Mouse (Mus musculus): ENCODE data around the gene Shb. TPM values are rescaled to one million over a fixed set of nuclear protein-coding genes. Genes with fewer than 3 reads are reported as not detected.

Shb gene
- polyA plus RNA-seq, 2 experiments: 5.0 to 8.8 TPM

GRCm38 (mm10) chr4:45471654-45472556 is 60.4 kb downstream of the Shb start:
- H3K9ac ChIP-seq (replicated peaks): no peak overlapping the region
- 61% methylated on average over 11 of the region's 11 CpGs for WGBS (ENCODE audit: insufficient replicate concordance)

GRCm38 (mm10) chr4:45469057-45469456 is 63.2 kb downstream of the Shb start:
- Histone ChIP-seq H3K9ac (replicated peaks) (no peak overlapping the region), H3K27ac (no peak overlapping the region), H3K9me3 (ENCODE audit: control insufficient read depth, low read length) (no peaks in the 10 kb centered on the region), H3K27me3 (ENCODE audit: control insufficient read depth, insufficient read depth, low read length) (no peaks in the 10 kb centered on the region), H3K4me3 (ENCODE audit: insufficient read depth in 1 of 2, low read depth in 2 of 2, low read length in 2 of 2) (no peak overlapping the region), H3K4me1 (replicated peaks; ENCODE audit: control insufficient read depth in 2 of 2, insufficient read depth in 2 of 2, low read length in 1 of 2) (peaks cover 6 to 28% of the 10 kb centered on the region in 2 experiments; a peak in 3 of 4 replicates), H3K4me2 (ENCODE audit: low read depth) (no peak overlapping the region), H3K36me3 (replicated peaks; ENCODE audit: control insufficient read depth, insufficient read depth, low read depth) (no peaks in the 10 kb centered on the region; the same call in 1 of the 2 replicates)
- DNase-seq (ENCODE audit: low read depth in 3 of 3, low spot score in 3 of 3): no peak
- TF ChIP-seq EP300 (IDR thresholded peaks at IDR 0.05; ENCODE audit: low read depth) (no peak), CTCF (IDR thresholded peaks at IDR 0.05; ENCODE audit: low read depth) (no peak)
- ATAC-seq (ENCODE audit: insufficient read depth): no peak
- 77% methylated on average over 6 of the region's 6 CpGs for WGBS (ENCODE audit: insufficient replicate concordance)

More at GRCm38 (mm10) chr4:45471654-45472556, 60.4 kb downstream of the Shb start:
- Histone ChIP-seq H3K9me3 (ENCODE audit: control insufficient read depth, low read length) (no peaks in the 10 kb centered on the region), H3K36me3 (replicated peaks; ENCODE audit: control insufficient read depth, insufficient read depth, low read depth) (no peaks in the 10 kb centered on the region; the same call in 1 of the 2 replicates), H3K27me3 (ENCODE audit: control insufficient read depth, insufficient read depth, low read length) (no peaks in the 10 kb centered on the region), H3K4me3 (ENCODE audit: insufficient read depth in 1 of 2, low read depth in 2 of 2, low read length in 2 of 2) (no peak overlapping the region), H3K4me2 (ENCODE audit: low read depth) (no peak overlapping the region), H3K27ac (no peak overlapping the region), H3K4me1 (replicated peaks; ENCODE audit: control insufficient read depth in 2 of 2, insufficient read depth in 2 of 2, low read length in 1 of 2) (peaks cover 9 to 35% of the 10 kb centered on the region in 2 experiments)
- DNase-seq (ENCODE audit: low read depth in 3 of 3, low spot score in 3 of 3): no peak
- 0 out of 2 replicates have a peak, but pooled peaks have one; percentile 16 for ATAC-seq (ENCODE audit: insufficient read depth)
- no peak for TF ChIP-seq CTCF (IDR thresholded peaks at IDR 0.05; ENCODE audit: low read depth)
- TF ChIP-seq EP300 (IDR thresholded peaks at IDR 0.05; ENCODE audit: low read depth): no peak

- H3K4me1 ChIP-seq (replicated peaks; ENCODE audit: control insufficient read depth in 2 of 2, insufficient read depth in 2 of 2, low read length in 1 of 2): peaks cover 7 to 25% of the 10 kb centered on the region in 2 experiments
- no peaks in the 10 kb centered on the region for H3K27me3 ChIP-seq (ENCODE audit: control insufficient read depth, insufficient read depth, low read length)
- DNase-seq (ENCODE audit: low read depth in 3 of 3, low spot score in 3 of 3): no peak
- H3K36me3 ChIP-seq (replicated peaks; ENCODE audit: control insufficient read depth, insufficient read depth, low read depth): no peaks in the 10 kb centered on the region; the same call in 1 of the 2 replicates
- ATAC-seq (ENCODE audit: insufficient read depth): no peak
- H3K4me2 ChIP-seq (ENCODE audit: low read depth): no peak overlapping the region
- no peak for TF ChIP-seq EP300 (IDR thresholded peaks at IDR 0.05; ENCODE audit: low read depth)
- TF ChIP-seq CTCF (IDR thresholded peaks at IDR 0.05; ENCODE audit: low read depth): no peak
- 67% methylated on average over 6 of the region's 6 CpGs for WGBS (ENCODE audit: insufficient replicate concordance)
- no peaks in the 10 kb centered on the region for H3K9me3 ChIP-seq (ENCODE audit: control insufficient read depth, low read length)
- no peak overlapping the region for H3K27ac ChIP-seq
- H3K4me3 ChIP-seq (ENCODE audit: insufficient read depth in 1 of 2, low read depth in 2 of 2, low read length in 2 of 2): no peak overlapping the region
- no peak overlapping the region for H3K9ac ChIP-seq (replicated peaks)
Observed at GRCm38 (mm10) chr4:45468507-45468906, 63.8 kb downstream of the Shb start.

GRCm38 (mm10) chr4:45467115-45467912 is 65.0 kb downstream of the Shb start:
- Histone ChIP-seq H3K27ac (no peak overlapping the region), H3K4me1 (replicated peaks; ENCODE audit: control insufficient read depth in 2 of 2, insufficient read depth in 2 of 2, low read length in 1 of 2) (peaks cover 16 to 27% of the 10 kb centered on the region in 2 experiments)

More at GRCm38 (mm10) chr4:45467115-45467912, 65.0 kb downstream of the Shb start:
- Histone ChIP-seq H3K4me2 (ENCODE audit: low read depth) (no peak overlapping the region), H3K4me3 (ENCODE audit: insufficient read depth in 1 of 2, low read depth in 2 of 2, low read length in 2 of 2) (no peak overlapping the region), H3K9ac (replicated peaks) (no peak overlapping the region), H3K9me3 (ENCODE audit: control insufficient read depth, low read length) (no peaks in the 10 kb centered on the region), H3K27me3 (ENCODE audit: control insufficient read depth, insufficient read depth, low read length) (no peaks in the 10 kb centered on the region), H3K36me3 (replicated peaks; ENCODE audit: control insufficient read depth, insufficient read depth, low read depth) (no peaks in the 10 kb centered on the region; the same call in 1 of the 2 replicates)
- no peak for TF ChIP-seq CTCF (IDR thresholded peaks at IDR 0.05; ENCODE audit: low read depth)
- no peak for TF ChIP-seq EP300 (IDR thresholded peaks at IDR 0.05; ENCODE audit: low read depth)
- DNase-seq (ENCODE audit: low read depth in 3 of 3, low spot score in 3 of 3) (no peak), ATAC-seq (ENCODE audit: insufficient read depth) (no peak)
- WGBS (ENCODE audit: insufficient replicate concordance): 62% methylated on average over 12 of the region's 12 CpGs
